Mouse (Mus musculus): ENCODE data around the gene Steap3.

GRCm38 (mm10) chr1:120249842-120250241 lies 22.7 kb downstream of the Steap3 start:
- TF ChIP-seq CTCF (IDR thresholded peaks at IDR 0.05; ENCODE audit: control insufficient read depth, insufficient read depth, insufficient read length) (no peak), MYOG (IDR thresholded peaks at IDR 0.05; ENCODE audit: control insufficient read depth, extremely low read depth, insufficient read length) (no peak), MAX (IDR thresholded peaks at IDR 0.05) (no peak), MYOD1 (IDR thresholded peaks at IDR 0.05; ENCODE audit: control insufficient read depth, insufficient read length, low read depth) (no peak), CEBPB (IDR thresholded peaks at IDR 0.05; ENCODE audit: low read depth) (no peak), FOSL1 (IDR thresholded peaks at IDR 0.05; ENCODE audit: insufficient read depth, low read length, poor library complexity, severe bottlenecking) (no peak)

Measured in C2C12 (cell line).